Mouse (Mus musculus): Measurements from ENCODE around the gene Asic1. TPM values are rescaled to one million over a fixed set of nuclear protein-coding genes. Genes with fewer than 3 reads are reported as not detected.
A peak's percentile ranks its signal among the peaks of the same experiment; 100 is the strongest.

Asic1 gene
- polyA plus RNA-seq, 1 experiment from 2014 or later: 5.2 TPM

GRCm38 (mm10) chr15:99668881-99669280, 1.3 kb upstream of the Asic1 start:
- Histone ChIP-seq H3K9me3 (no peaks in the 10 kb centered on the region), H3K27me3 (ENCODE audit: insufficient read depth, poor library complexity, severe bottlenecking) (peaks cover 86% of the 10 kb centered on the region), H3K4me1 (peaks cover 59% of the 10 kb centered on the region), H3K4me3 (peak overlapping the region; percentile 16; the same call in 1 of the 2 replicates), H3K36me3 (no peaks in the 10 kb centered on the region), H3K27ac (no peak overlapping the region)
- DNase-seq (ENCODE audit: low spot score): peak; percentile 84
- 2% methylated on average over 12 of the region's 12 CpGs for WGBS

DNA sequence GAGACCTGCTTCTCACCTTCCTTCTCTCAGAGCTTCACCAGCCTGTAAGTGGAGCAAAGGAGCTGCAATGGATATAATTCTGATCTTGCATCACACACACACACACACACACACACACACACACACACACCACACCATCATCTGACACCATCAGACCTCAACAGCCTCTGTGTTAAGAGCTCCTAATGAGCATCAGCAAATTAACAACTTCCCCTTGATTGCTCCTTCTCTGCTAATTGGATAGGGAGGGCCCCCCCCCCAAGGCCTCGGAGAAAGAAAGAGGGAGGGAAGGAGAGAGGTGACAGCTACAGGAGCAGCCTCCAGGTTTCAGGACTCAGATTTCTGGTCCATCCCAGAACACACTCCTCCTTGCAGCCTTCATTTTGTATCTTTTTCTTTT, 776 bp upstream of the Asic1 start:
- H3K4me3 ChIP-seq: no peak overlapping the region
- no peak for DNase-seq (ENCODE audit: low spot score)
- no peaks in the 10 kb centered on the region for H3K36me3 ChIP-seq
- peaks cover 91% of the 10 kb centered on the region for H3K27me3 ChIP-seq (ENCODE audit: insufficient read depth, poor library complexity, severe bottlenecking)
- no peaks in the 10 kb centered on the region for H3K9me3 ChIP-seq
- no peak overlapping the region for H3K27ac ChIP-seq
- WGBS: 0% methylated on average over 1 of the region's 1 CpGs
- peaks cover 54% of the 10 kb centered on the region for H3K4me1 ChIP-seq

GRCm38 (mm10) chr15:99670964-99671670, 949 bp downstream of the Asic1 start:
- Histone ChIP-seq H3K36me3 (no peaks in the 10 kb centered on the region), H3K27ac (peak overlapping the region; percentile 33; the same call in 1 of the 2 replicates), H3K4me3 (peak overlapping the region; percentile 67), H3K4me1 (peaks cover 41% of the 10 kb centered on the region), H3K9me3 (no peaks in the 10 kb centered on the region), H3K27me3 (ENCODE audit: insufficient read depth, poor library complexity, severe bottlenecking) (peaks cover 93% of the 10 kb centered on the region)
- DNase-seq (ENCODE audit: low spot score): no peak
- 9% methylated on average over 15 of the region's 17 CpGs for WGBS

- H3K9me3 ChIP-seq: no peaks in the 10 kb centered on the region
- no peak for DNase-seq (ENCODE audit: low spot score)
- H3K27me3 ChIP-seq (ENCODE audit: insufficient read depth, poor library complexity, severe bottlenecking): peaks cover 92% of the 10 kb centered on the region
- H3K27ac ChIP-seq: no peak overlapping the region
- no peak overlapping the region for H3K4me3 ChIP-seq
- H3K36me3 ChIP-seq: no peaks in the 10 kb centered on the region
- peaks cover 41% of the 10 kb centered on the region for H3K4me1 ChIP-seq
- WGBS: 71% methylated on average over 14 of the region's 14 CpGs
Observed at GRCm38 (mm10) chr15:99671783-99672182, 1.6 kb downstream of the Asic1 start.

DNA sequence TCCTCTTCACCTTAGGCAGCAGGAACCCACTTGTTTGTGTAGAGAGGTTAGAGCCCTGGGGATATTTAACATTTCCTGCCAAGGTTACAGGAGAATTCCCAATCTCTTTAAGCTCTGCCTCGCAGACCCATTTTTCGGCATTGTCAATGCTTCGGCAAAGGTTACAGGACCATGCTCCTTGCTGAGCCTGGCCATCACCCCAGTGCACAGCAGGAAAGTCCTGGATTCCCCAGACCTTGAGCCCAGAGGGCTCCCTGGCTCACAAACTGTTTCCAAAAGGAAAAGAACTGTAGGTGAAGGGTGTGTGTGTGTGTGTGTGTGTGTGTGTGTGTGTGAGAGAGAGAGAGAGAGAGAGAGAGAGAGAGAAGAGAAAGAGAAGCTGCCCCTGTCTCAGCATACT, 4.7 kb downstream of the Asic1 start:
- DNase-seq (ENCODE audit: low spot score): no peak
- no peak overlapping the region for H3K27ac ChIP-seq
- H3K4me3 ChIP-seq: no peak overlapping the region
- H3K27me3 ChIP-seq (ENCODE audit: insufficient read depth, poor library complexity, severe bottlenecking): peaks cover 86% of the 10 kb centered on the region
- 70% methylated on average over 3 of the region's 3 CpGs for WGBS
- H3K4me1 ChIP-seq: peaks cover 55% of the 10 kb centered on the region
- H3K9me3 ChIP-seq: no peaks in the 10 kb centered on the region
- no peaks in the 10 kb centered on the region for H3K36me3 ChIP-seq

GRCm38 (mm10) chr15:99677089-99677488, 6.9 kb downstream of the Asic1 start:
- H3K27me3 ChIP-seq (ENCODE audit: insufficient read depth, poor library complexity, severe bottlenecking): peaks cover 71% of the 10 kb centered on the region
- no peak for DNase-seq (ENCODE audit: low spot score)
- peaks cover 34% of the 10 kb centered on the region for H3K4me1 ChIP-seq
- no peaks in the 10 kb centered on the region for H3K36me3 ChIP-seq
- 0 out of 2 replicates have a peak overlapping the region, but pooled peaks have one; percentile 32 for H3K27ac ChIP-seq
- no peak overlapping the region for H3K4me3 ChIP-seq
- WGBS: 27% methylated on average over 8 of the region's 8 CpGs
- H3K9me3 ChIP-seq: no peaks in the 10 kb centered on the region

- peaks cover 31% of the 10 kb centered on the region for H3K4me1 ChIP-seq
- no peak overlapping the region; the same call in 1 of the 2 replicates for H3K4me3 ChIP-seq
- H3K9me3 ChIP-seq: no peaks in the 10 kb centered on the region
- H3K36me3 ChIP-seq: no peaks in the 10 kb centered on the region
- 9% methylated on average over 13 of the region's 13 CpGs for WGBS
- peaks cover 60% of the 10 kb centered on the region for H3K27me3 ChIP-seq (ENCODE audit: insufficient read depth, poor library complexity, severe bottlenecking)
- DNase-seq (ENCODE audit: low spot score): peak; percentile 81
- H3K27ac ChIP-seq: no peak overlapping the region
Observed at GRCm38 (mm10) chr15:99678063-99678800, 8.1 kb downstream of the Asic1 start.

DNA sequence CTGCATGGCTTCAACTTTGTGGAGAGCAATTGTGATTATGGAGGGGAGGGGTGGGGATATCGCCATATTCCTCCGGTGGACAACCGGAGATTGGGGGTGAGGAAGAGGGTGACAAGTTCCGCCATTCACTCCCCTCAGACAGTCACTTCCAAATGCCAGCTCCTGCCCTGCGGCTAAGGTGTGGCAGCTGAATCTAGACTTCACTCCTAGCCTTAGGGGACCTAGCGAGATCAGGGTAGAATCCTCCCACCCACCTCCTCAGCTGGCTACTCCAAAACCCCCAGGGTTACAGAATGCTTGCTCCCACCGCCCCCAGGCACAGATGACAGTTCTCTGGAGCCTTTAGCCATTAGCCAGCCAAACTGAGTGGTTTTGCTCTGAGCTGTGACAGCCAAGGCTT, 8.8 kb downstream of the Asic1 start:
- Histone ChIP-seq H3K4me3 (no peak overlapping the region), H3K36me3 (no peaks in the 10 kb centered on the region), H3K9me3 (no peaks in the 10 kb centered on the region), H3K27ac (0 out of 2 replicates have a peak overlapping the region, but pooled peaks have one; percentile 10), H3K4me1 (peaks cover 30% of the 10 kb centered on the region), H3K27me3 (ENCODE audit: insufficient read depth, poor library complexity, severe bottlenecking) (peaks cover 52% of the 10 kb centered on the region)
- no peak for DNase-seq (ENCODE audit: low spot score)
- WGBS: 51% methylated on average over 7 of the region's 7 CpGs

GRCm38 (mm10) chr15:99682880-99683279, 12.7 kb downstream of the Asic1 start:
- Histone ChIP-seq H3K27ac (no peak overlapping the region), H3K36me3 (no peaks in the 10 kb centered on the region), H3K4me1 (peaks cover 15% of the 10 kb centered on the region), H3K4me3 (no peak overlapping the region), H3K27me3 (ENCODE audit: insufficient read depth, poor library complexity, severe bottlenecking) (peaks cover 31% of the 10 kb centered on the region; the same call in 1 of the 2 replicates), H3K9me3 (no peaks in the 10 kb centered on the region)
- DNase-seq (ENCODE audit: low spot score): no peak
- 88% methylated on average over 7 of the region's 7 CpGs for whole genome bisulfite sequencing

- peaks cover 2% of the 10 kb centered on the region for H3K4me1 ChIP-seq
- WGBS: 86% methylated on average over 5 of the region's 5 CpGs
- peaks cover 20% of the 10 kb centered on the region; the same call in 1 of the 2 replicates for H3K27me3 ChIP-seq (ENCODE audit: insufficient read depth, poor library complexity, severe bottlenecking)
- no peak for DNase-seq (ENCODE audit: low spot score)
- H3K27ac ChIP-seq: no peak overlapping the region
- H3K9me3 ChIP-seq: no peaks in the 10 kb centered on the region
- H3K36me3 ChIP-seq: no peaks in the 10 kb centered on the region
- H3K4me3 ChIP-seq: no peak overlapping the region
Observed at GRCm38 (mm10) chr15:99684156-99684555, 14.0 kb downstream of the Asic1 start.

GRCm38 (mm10) chr15:99688712-99689111, 18.5 kb downstream of the Asic1 start:
- no peaks in the 10 kb centered on the region for H3K9me3 ChIP-seq
- no peak for DNase-seq (ENCODE audit: low spot score)
- 8% methylated on average over 4 of the region's 4 CpGs for WGBS
- peaks cover 16% of the 10 kb centered on the region for H3K4me1 ChIP-seq
- no peaks in the 10 kb centered on the region for H3K36me3 ChIP-seq
- no peak overlapping the region for H3K4me3 ChIP-seq
- peaks cover 45% of the 10 kb centered on the region for H3K27me3 ChIP-seq (ENCODE audit: insufficient read depth, poor library complexity, severe bottlenecking)
- H3K27ac ChIP-seq: no peak overlapping the region

DNA sequence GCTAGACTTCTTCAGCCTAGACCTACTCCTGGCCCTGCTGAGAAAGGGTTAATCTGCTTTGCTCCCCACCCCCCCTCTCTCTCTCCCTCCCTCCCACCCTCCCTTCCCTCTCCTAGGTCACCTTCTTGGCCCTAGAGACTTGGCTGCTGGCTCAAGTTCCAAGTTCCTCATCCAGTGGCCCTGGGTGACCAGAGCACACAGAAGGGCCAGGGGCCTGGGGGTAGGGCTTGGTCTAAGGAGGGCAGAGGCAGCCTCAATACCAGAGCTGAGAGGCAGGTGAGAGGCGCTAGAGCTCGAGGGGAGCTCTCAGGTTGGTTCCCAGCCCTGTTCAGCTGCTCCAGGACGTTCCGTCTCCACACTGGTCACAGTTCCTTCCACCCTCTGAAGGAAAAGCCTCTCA, 20.8 kb downstream of the Asic1 start:
- Histone ChIP-seq H3K4me1 (peaks cover 29% of the 10 kb centered on the region), H3K36me3 (no peaks in the 10 kb centered on the region), H3K4me3 (no peak overlapping the region), H3K27me3 (ENCODE audit: insufficient read depth, poor library complexity, severe bottlenecking) (peaks cover 43% of the 10 kb centered on the region), H3K9me3 (no peaks in the 10 kb centered on the region), H3K27ac (peak overlapping the region; percentile 22; the same call in 1 of the 2 replicates)
- 6% methylated on average over 4 of the region's 4 CpGs for WGBS
- DNase-seq (ENCODE audit: low spot score): no peak

GRCm38 (mm10) chr15:99691976-99692375, 21.8 kb downstream of the Asic1 start:
- Histone ChIP-seq H3K4me3 (no peak overlapping the region), H3K4me1 (peaks cover 29% of the 10 kb centered on the region), H3K27ac (no peak overlapping the region), H3K9me3 (no peaks in the 10 kb centered on the region), H3K27me3 (ENCODE audit: insufficient read depth, poor library complexity, severe bottlenecking) (peaks cover 46% of the 10 kb centered on the region), H3K36me3 (no peaks in the 10 kb centered on the region)
- WGBS: 51% methylated on average over 9 of the region's 9 CpGs
- DNase-seq (ENCODE audit: low spot score): no peak
